Mouse (Mus musculus) MEL (cell line): ENCODE data around the gene Gabarapl1. TPM values are rescaled to one million over a fixed set of nuclear protein-coding genes. Genes with fewer than 3 reads are reported as not detected.

Experiments
- DNase-seq: peaks from one replicate; pipeline ENCODE4 v3.0.0; 2011; ENCODE audit warnings: low read depth, low spot score
- H3K27ac ChIP-seq: 2 replicates; pipeline ENCODE4 v1.5.1; 2012; ENCODE audit warnings: low read depth, mild to moderate bottlenecking, control low read depth, low read length, moderate library complexity; ENCODE audit not compliant: control insufficient read depth
- H3K27me3 ChIP-seq, 2 experiments: fragments of 150-350 bp in 1 of 2; sonication (generic) in 1 of 2; 2 replicates each; pipeline ENCODE4 v1.6.1; 2012; ENCODE audit warnings: low read length in 2 of 2, mild to moderate bottlenecking in 2 of 2, improper control_type of control experiment in 1 of 2, moderate library complexity in 1 of 2; ENCODE audit not compliant: insufficient read depth in 2 of 2, control insufficient read depth in 1 of 2
- H3K36me3 ChIP-seq, 2 experiments: 2 replicates each; pipeline ENCODE4 v1.6.1; 2012 to 2014; ENCODE audit warnings: low read length in 2 of 2, improper control_type of control experiment in 1 of 2, inconsistent platforms in 1 of 2, mild to moderate bottlenecking in 1 of 2; ENCODE audit not compliant: insufficient read depth in 2 of 2, control insufficient read depth in 1 of 2
- H3K4me1 ChIP-seq, 2 experiments: fragments of 150-350 bp in 1 of 2; sonication (generic) in 1 of 2; 2 replicates each; pipeline ENCODE4 v1.6.1; 2012; ENCODE audit warnings: low read length in 2 of 2, improper control_type of control experiment in 1 of 2, mild to moderate bottlenecking in 1 of 2; ENCODE audit not compliant: insufficient read depth in 2 of 2, control insufficient read depth in 1 of 2
- H3K4me3 ChIP-seq, 2 experiments: fragments of 150-350 bp in 1 of 2; sonication (generic) in 1 of 2; 2 replicates each; pipeline ENCODE4 v1.5.1; 2012; ENCODE audit warnings: low read depth in 2 of 2, low read length in 2 of 2, mild to moderate bottlenecking in 2 of 2, moderate library complexity in 2 of 2, control low read depth in 1 of 2, improper control_type of control experiment in 1 of 2; ENCODE audit not compliant: control insufficient read depth in 1 of 2, insufficient read depth in 1 of 2
- H3K79me2 ChIP-seq: 2 replicates; pipeline ENCODE4 v1.6.1; 2012; ENCODE audit warnings: mild to moderate bottlenecking, low read length, moderate library complexity; ENCODE audit not compliant: control insufficient read depth, poor library complexity, insufficient read depth
- H3K9ac ChIP-seq: 2 replicates; pipeline ENCODE4 v1.6.1; 2012; ENCODE audit warnings: low read depth, mild to moderate bottlenecking, control low read depth, low read length, moderate library complexity; ENCODE audit not compliant: control insufficient read depth, poor library complexity, severe bottlenecking
- H3K9me3 ChIP-seq: fragments of 150-350 bp; sonication (generic); replicated peaks from 2 replicates; pipeline ENCODE4 v1.6.1; 2012; ENCODE audit warnings: mild to moderate bottlenecking, low read length, improper control_type of control experiment, moderate library complexity; ENCODE audit not compliant: insufficient read depth
- BHLHE40 ChIP-seq: IDR thresholded peaks from 2 replicates; pipeline ENCODE4 v1.6.1; 2012; ENCODE audit warnings: low read depth, mild to moderate bottlenecking, inconsistent platforms, low read length, improper control_type of control experiment, borderline replicate concordance
- CTCF ChIP-seq, 3 experiments: IDR thresholded peaks in 2 of 3; conservative IDR thresholded peaks in 1 of 3; 2 replicates each; pipeline ENCODE4 v1.5.1; 2011 to 2012; ENCODE audit warnings: low read length in 3 of 3, low read depth in 2 of 3, mild to moderate bottlenecking in 2 of 3, improper control_type of control experiment in 1 of 3, inconsistent platforms in 1 of 3, mixed read lengths in 1 of 3, moderate library complexity in 1 of 3; ENCODE audit not compliant: control insufficient read depth in 1 of 3, insufficient read depth in 1 of 3, poor library complexity in 1 of 3, severe bottlenecking in 1 of 3
- E2F4 ChIP-seq: IDR thresholded peaks from 2 replicates; pipeline ENCODE4 v1.6.1; 2011; ENCODE audit warnings: low read depth, low read length, improper control_type of control experiment, borderline replicate concordance
- GABPA ChIP-seq: IDR thresholded peaks from 2 replicates; pipeline ENCODE4 v1.6.1; 2012; ENCODE audit warnings: low read depth, mild to moderate bottlenecking, inconsistent platforms, low read length, improper control_type of control experiment, moderate library complexity
- GATA1 ChIP-seq: IDR thresholded peaks from 2 replicates; pipeline ENCODE4 v1.6.1; 2011; ENCODE audit warnings: low read depth, low read length, improper control_type of control experiment
- HCFC1 ChIP-seq: IDR thresholded peaks from 2 replicates; pipeline ENCODE4 v1.6.1; 2012; ENCODE audit warnings: low read depth, mild to moderate bottlenecking, inconsistent platforms, low read length, improper control_type of control experiment, moderate library complexity
- MAFK ChIP-seq: IDR thresholded peaks from 2 replicates; pipeline ENCODE4 v1.6.1; 2011; ENCODE audit warnings: low read depth, mild to moderate bottlenecking, low read length, improper control_type of control experiment, borderline replicate concordance
- MAX ChIP-seq: IDR thresholded peaks from 2 replicates; pipeline ENCODE4 v1.6.1; 2011; ENCODE audit warnings: low read length, improper control_type of control experiment
- MEF2A ChIP-seq: IDR thresholded peaks from 2 replicates; pipeline ENCODE4 v1.6.1; 2014; ENCODE audit warnings: low read depth, mild to moderate bottlenecking, inconsistent platforms, low read length, improper control_type of control experiment; ENCODE audit not compliant: poor library complexity, insufficient replicate concordance, severe bottlenecking; ENCODE audit errors: extremely low read depth
- MYC ChIP-seq: IDR thresholded peaks from 2 replicates; pipeline ENCODE4 v1.6.1; 2011; ENCODE audit warnings: low read depth, mild to moderate bottlenecking, low read length, improper control_type of control experiment, moderate library complexity
- NELFE ChIP-seq: IDR thresholded peaks from 2 replicates; pipeline ENCODE4 v1.6.1; 2011; ENCODE audit warnings: low read depth, low read length, improper control_type of control experiment
- POLR2AphosphoS2 ChIP-seq: IDR thresholded peaks from 2 replicates; pipeline ENCODE4 v1.6.1; 2011; ENCODE audit warnings: low read length, improper control_type of control experiment
- RAD21 ChIP-seq: IDR thresholded peaks from 2 replicates; pipeline ENCODE4 v1.6.1; 2011; ENCODE audit warnings: mild to moderate bottlenecking, low read depth, low read length, improper control_type of control experiment
- RCOR1 ChIP-seq: IDR thresholded peaks from 2 replicates; pipeline ENCODE4 v1.6.1; 2012; ENCODE audit warnings: low read depth, mild to moderate bottlenecking, inconsistent platforms, low read length, improper control_type of control experiment
- SIN3A ChIP-seq: IDR thresholded peaks from 2 replicates; pipeline ENCODE4 v1.6.1; 2012; ENCODE audit warnings: low read length, improper control_type of control experiment, inconsistent platforms
- SMC3 ChIP-seq: IDR thresholded peaks from 2 replicates; pipeline ENCODE4 v1.6.1; 2011; ENCODE audit warnings: low read depth, low read length, improper control_type of control experiment
- TAL1 ChIP-seq: IDR thresholded peaks from 2 replicates; pipeline ENCODE4 v1.6.1; 2012; ENCODE audit warnings: mild to moderate bottlenecking, inconsistent platforms, low read length, moderate library complexity, mixed read lengths
- TBP ChIP-seq: IDR thresholded peaks from 2 replicates; pipeline ENCODE4 v1.8.0; 2011; ENCODE audit warnings: low read depth, low read length, improper control_type of control experiment
- TCF12 ChIP-seq: IDR thresholded peaks from 2 replicates; pipeline ENCODE4 v1.6.1; 2014; ENCODE audit warnings: low read depth, mild to moderate bottlenecking, inconsistent platforms, low read length, improper control_type of control experiment, moderate library complexity
- UBTF ChIP-seq: IDR thresholded peaks from 2 replicates; pipeline ENCODE4 v1.6.1; 2012; ENCODE audit warnings: low read depth, mild to moderate bottlenecking, inconsistent platforms, low read length, improper control_type of control experiment, moderate library complexity, borderline replicate concordance; ENCODE audit not compliant: insufficient read depth
- USF1 ChIP-seq: IDR thresholded peaks from 2 replicates; pipeline ENCODE4 v1.6.1; 2014; ENCODE audit warnings: low read depth, mild to moderate bottlenecking, inconsistent platforms, low read length, improper control_type of control experiment, moderate library complexity
- USF2 ChIP-seq, 2 experiments: IDR thresholded peaks; 2 replicates each; pipeline ENCODE4 v1.6.1; 2011 to 2012; ENCODE audit warnings: improper control_type of control experiment in 2 of 2, low read length in 2 of 2, borderline replicate concordance in 1 of 2, inconsistent platforms in 1 of 2, low read depth in 1 of 2, mild to moderate bottlenecking in 1 of 2; ENCODE audit not compliant: insufficient read depth in 1 of 2
- ZC3H11A ChIP-seq: IDR thresholded peaks from 2 replicates; pipeline ENCODE4 v1.6.1; 2012; ENCODE audit warnings: low read depth, mild to moderate bottlenecking, inconsistent platforms, low read length, improper control_type of control experiment
- ZNF384 ChIP-seq: IDR thresholded peaks from 2 replicates; pipeline ENCODE4 v1.6.1; 2012; ENCODE audit warnings: low read depth, mild to moderate bottlenecking, inconsistent platforms, low read length, improper control_type of control experiment
- polyA plus RNA-seq, 2 experiments: library from polyadenylated mRNA; stranded (reverse) in 1 of 2; unstranded in 1 of 2; fragments of >175 nt in 1 of 2; fragments of >200 nt in 1 of 2; gene quantifications; 2 replicates each; pipeline versions ENCODE4 v1.2.1 to v1.2.4; 2012; ENCODE audit warnings: low replicate concordance in 2 of 2, low read depth in 1 of 2; ENCODE audit not compliant: insufficient read length in 2 of 2, insufficient read depth in 1 of 2, missing spikeins in 1 of 2
- total RNA-seq: library from RNA; depleted of rRNA; stranded (reverse); fragments of 300-350 nt; gene quantifications from 2 replicates; pipeline ENCODE4 v1.2.3, GENCODE M21; 2012

Gabarapl1 gene
- total and polyA plus RNA-seq, 3 experiments, result 61.3 to 99.5 TPM; not detected in 1

DNA sequence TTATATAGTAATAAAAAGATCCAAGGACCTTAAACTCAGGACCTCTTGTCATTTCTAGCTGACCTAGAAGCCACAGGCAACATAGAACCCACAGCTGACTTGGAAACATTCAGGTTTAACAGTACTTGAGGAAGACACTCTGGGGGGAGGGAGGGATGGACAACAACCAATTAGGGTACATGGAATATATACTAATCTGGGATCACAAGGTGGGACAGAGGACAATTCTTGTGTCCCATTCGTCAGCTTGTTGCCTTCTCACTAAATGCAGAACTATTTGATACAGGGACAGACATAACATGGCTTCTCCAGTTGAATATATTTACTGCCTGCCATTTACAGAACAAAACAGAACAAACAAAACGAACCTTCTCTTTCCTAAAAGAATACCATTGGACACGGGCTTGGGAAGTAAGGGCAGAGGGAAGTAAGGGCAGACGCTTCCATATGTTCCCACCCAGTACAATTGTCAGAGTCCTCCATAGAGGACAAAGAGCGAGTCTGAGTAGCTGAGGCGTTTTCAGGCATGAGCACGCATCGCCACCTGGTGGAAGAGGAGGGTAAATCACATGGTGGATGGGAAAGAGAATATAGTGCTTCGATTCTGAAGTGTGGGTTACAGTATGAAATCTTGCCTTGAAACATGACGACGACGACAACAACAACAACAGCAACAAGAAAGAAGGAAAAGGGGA lies 26.1 kb downstream of the Gabarapl1 start:
- H3K27me3 ChIP-seq, result peaks cover 0 to 3% of the 10 kb centered on the region in 2 experiments; a peak in 3 of 4 replicates
- H3K27ac ChIP-seq, result no peak overlapping the region; the same call in 1 of the 2 replicates
- H3K4me1 ChIP-seq, result peaks cover 15 to 20% of the 10 kb centered on the region in 2 experiments
- TF ChIP-seq RAD21 (peak; percentile 93), GATA1 (0 out of 2 replicates have a peak, but pooled peaks have one; percentile 1), HCFC1 (0 out of 2 replicates have a peak, but pooled peaks have one; percentile 19), NELFE (no peak), SMC3 (peak; percentile 94), USF1 (peak; percentile 69; the same call in 1 of the 2 replicates), E2F4 (no peak), ZNF384 (no peak), CTCF (IDR thresholded peaks at IDR 0.05 in 2 of 3, conservative IDR thresholded peaks at IDR 0.05 in 1 of 3; ENCODE audit: control insufficient read depth in 1 of 3, insufficient read depth in 1 of 3, low read depth in 2 of 3, low read length in 3 of 3, poor library complexity in 1 of 3, severe bottlenecking in 1 of 3) (peak; percentile 87 to 95 (median 87)), BHLHE40 (peak; percentile 26; the same call in 1 of the 2 replicates), ZC3H11A (peak; percentile 84), MYC (peak; percentile 73), MAX (peak; percentile 91), SIN3A (peak; percentile 40; the same call in 1 of the 2 replicates)
- H3K9me3 ChIP-seq, result no peaks in the 10 kb centered on the region
- H3K36me3 ChIP-seq, result peaks cover 0 to 16% of the 10 kb centered on the region in 2 experiments; a peak in 2 of 4 replicates
- peak overlapping the region; percentile 35 to 41 for H3K4me3 ChIP-seq
- peak overlapping the region; percentile 45; the same call in 1 of the 2 replicates for H3K9ac ChIP-seq
- H3K79me2 ChIP-seq, result no peaks in the 10 kb centered on the region
- DNase-seq, result peak; percentile 81

DNA sequence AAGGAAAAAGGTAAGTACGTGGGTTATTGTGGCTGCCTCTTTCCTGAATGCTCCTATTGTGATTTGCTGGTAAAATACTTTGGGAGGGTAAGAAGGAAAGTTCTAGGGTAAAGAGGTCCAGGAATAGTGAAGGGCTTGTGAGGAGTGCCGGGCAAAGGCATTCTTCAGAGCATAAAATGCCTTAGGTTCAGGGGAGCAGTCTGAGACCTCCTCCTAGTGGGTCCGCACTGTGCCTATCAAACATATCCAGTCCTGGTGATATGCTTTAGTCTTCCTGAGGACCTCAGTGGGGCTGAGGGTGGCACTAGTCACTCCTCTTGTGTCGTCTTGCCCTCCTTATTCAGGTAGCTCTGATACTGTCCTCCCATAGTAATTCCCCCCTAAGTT lies 26.7 kb downstream of the Gabarapl1 start:
- Histone ChIP-seq H3K36me3 (peaks cover 0 to 18% of the 10 kb centered on the region in 2 experiments; a peak in 2 of 4 replicates), H3K9me3 (no peaks in the 10 kb centered on the region), H3K27ac (no peak overlapping the region), H3K27me3 (peaks cover 0 to 3% of the 10 kb centered on the region in 2 experiments; a peak in 3 of 4 replicates), H3K4me3 (peak overlapping the region in 1 of 2 experiments; percentile 35; a peak in 2 of 4 replicates), H3K79me2 (no peaks in the 10 kb centered on the region), H3K9ac (peak overlapping the region; percentile 45; the same call in 1 of the 2 replicates), H3K4me1 (peaks cover 15 to 20% of the 10 kb centered on the region in 2 experiments)
- DNase-seq, result no peak
- TF ChIP-seq TBP, result no peak
- no peak for TF ChIP-seq GATA1
- no peak for TF ChIP-seq RAD21
- no peak for TF ChIP-seq MAX
- no peak for TF ChIP-seq RCOR1
- TF ChIP-seq MEF2A, result no peak
- no peak for TF ChIP-seq UBTF
- TF ChIP-seq SIN3A, result no peak
- TF ChIP-seq MAFK, result no peak
- no peak for TF ChIP-seq POLR2AphosphoS2
- TF ChIP-seq USF1, result no peak
- no peak for TF ChIP-seq MYC
- TF ChIP-seq SMC3, result no peak
- no peak for TF ChIP-seq CTCF (IDR thresholded peaks at IDR 0.05 in 2 of 3, conservative IDR thresholded peaks at IDR 0.05 in 1 of 3; ENCODE audit: control insufficient read depth in 1 of 3, insufficient read depth in 1 of 3, low read depth in 2 of 3, low read length in 3 of 3, poor library complexity in 1 of 3, severe bottlenecking in 1 of 3)
- TF ChIP-seq GABPA, result no peak
- no peak for TF ChIP-seq BHLHE40
- no peak for TF ChIP-seq TCF12
- TF ChIP-seq NELFE, result no peak
- TF ChIP-seq USF2 (IDR thresholded peaks at IDR 0.05; ENCODE audit: borderline replicate concordance in 1 of 2, insufficient read depth in 1 of 2, low read depth in 1 of 2, low read length in 2 of 2), result no peak
- no peak for TF ChIP-seq TAL1
